Mouse (Mus musculus) intestine, embryonic 15.5 days (tissue): ENCODE measurements around the gene Tbcel. TPM values are rescaled to one million over a fixed set of nuclear protein-coding genes. Genes with fewer than 3 reads are reported as not detected.

Source experiments
- ATAC-seq: fragments of 200-750 bp; cut with Nextera tagmentation; 2 replicates; pipeline ENCODE4 v1.8.0; 2017; ENCODE audit warnings: moderate TSS enrichment, moderate library complexity
- H3K27ac ChIP-seq: fragments of 300-500 bp; sonication (generic); 2 replicates; pipeline ENCODE4 v1.5.1; 2015; ENCODE audit warnings: mild to moderate bottlenecking, inconsistent platforms
- H3K27me3 ChIP-seq: fragments of 300-500 bp; sonication (generic); replicated peaks from 2 replicates; pipeline ENCODE4 v1.6.1; 2015; ENCODE audit warnings: inconsistent platforms
- H3K36me3 ChIP-seq: fragments of 300-500 bp; sonication (generic); 2 replicates; pipeline ENCODE4 v1.6.1; 2015; ENCODE audit warnings: inconsistent platforms
- H3K4me1 ChIP-seq: fragments of 300-500 bp; sonication (generic); replicated peaks from 2 replicates; pipeline ENCODE4 v1.6.1; 2015; ENCODE audit warnings: inconsistent platforms
- H3K4me2 ChIP-seq: fragments of 300-500 bp; sonication (generic); replicated peaks from 2 replicates; pipeline ENCODE4 v1.6.1; 2015; ENCODE audit warnings: mild to moderate bottlenecking, inconsistent platforms
- H3K4me3 ChIP-seq: fragments of 300-500 bp; sonication (generic); replicated peaks from 2 replicates; pipeline ENCODE4 v1.5.1; 2015; ENCODE audit warnings: inconsistent platforms
- H3K9ac ChIP-seq: fragments of 300-500 bp; sonication (generic); 2 replicates; pipeline ENCODE4 v1.6.1; 2015; ENCODE audit warnings: inconsistent platforms
- H3K9me3 ChIP-seq: fragments of 300-500 bp; sonication (generic); 2 replicates; pipeline ENCODE4 v1.6.1; 2016; ENCODE audit warnings: inconsistent platforms
- WGBS: fragments of 180-500 bp; shearing (Covaris S2); methylation state at CpG from one replicate; pipeline ENCODE4 v1.1.7; 2015; 5-methylcytosine and 5-hydroxymethylcytosine counted together
- polyA plus RNA-seq: library from polyadenylated mRNA; unstranded; fragments of >200 nt; fragmentation: Nextera tagmentation; extraction: Ambion mirVana; gene quantifications from 2 replicates; pipeline ENCODE4 v1.2.1, GENCODE M21; 2015

The Tbcel gene
- polyA plus RNA-seq, 1 experiment from 2014 or later = 4.5 TPM

DNA sequence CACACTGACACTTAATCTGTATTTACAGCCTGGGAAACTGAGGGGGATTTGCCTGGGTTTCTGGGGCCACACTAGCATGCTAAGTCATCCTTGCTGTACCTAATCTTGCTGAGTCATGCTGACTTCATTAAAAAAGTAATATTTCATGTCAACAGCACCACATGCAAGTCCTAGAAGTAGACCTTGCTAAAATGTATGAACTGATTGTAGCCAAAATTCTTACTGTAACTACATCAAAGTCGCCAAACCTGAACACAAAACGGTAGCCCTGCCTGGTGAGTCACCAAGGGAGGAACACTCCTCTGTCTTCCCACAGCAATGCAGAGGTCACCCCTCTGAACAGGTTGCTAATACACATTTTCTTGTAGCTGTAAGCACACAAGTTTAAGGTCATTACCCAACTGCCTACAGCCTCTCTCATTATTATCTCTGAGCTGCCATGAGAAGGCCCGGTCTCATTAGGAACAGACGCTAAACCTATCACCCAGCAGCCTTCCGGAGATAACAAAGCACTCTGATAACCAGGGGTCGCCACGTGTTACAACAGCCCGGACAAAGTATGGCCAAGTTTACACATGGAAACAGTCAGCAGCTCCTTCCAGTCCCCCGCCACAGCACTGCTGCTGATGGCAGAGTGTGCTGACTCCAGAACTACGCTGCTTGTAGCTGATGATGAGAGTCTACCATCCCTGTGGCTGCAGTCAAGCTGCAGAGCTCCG, 46.1 kb downstream of the Tbcel start:
- no peak overlapping the region for H3K27ac ChIP-seq
- no peak overlapping the region for H3K4me3 ChIP-seq
- no peaks in the 10 kb centered on the region for H3K9me3 ChIP-seq
- no peak overlapping the region for H3K9ac ChIP-seq
- H3K4me1 ChIP-seq = peaks cover 24% of the 10 kb centered on the region; the same call in 1 of the 2 replicates
- peak; percentile 37 for ATAC-seq
- no peaks in the 10 kb centered on the region for H3K36me3 ChIP-seq
- WGBS = 39% methylated on average over 11 of the region's 11 CpGs
- no peaks in the 10 kb centered on the region for H3K27me3 ChIP-seq
- no peak overlapping the region for H3K4me2 ChIP-seq

DNA sequence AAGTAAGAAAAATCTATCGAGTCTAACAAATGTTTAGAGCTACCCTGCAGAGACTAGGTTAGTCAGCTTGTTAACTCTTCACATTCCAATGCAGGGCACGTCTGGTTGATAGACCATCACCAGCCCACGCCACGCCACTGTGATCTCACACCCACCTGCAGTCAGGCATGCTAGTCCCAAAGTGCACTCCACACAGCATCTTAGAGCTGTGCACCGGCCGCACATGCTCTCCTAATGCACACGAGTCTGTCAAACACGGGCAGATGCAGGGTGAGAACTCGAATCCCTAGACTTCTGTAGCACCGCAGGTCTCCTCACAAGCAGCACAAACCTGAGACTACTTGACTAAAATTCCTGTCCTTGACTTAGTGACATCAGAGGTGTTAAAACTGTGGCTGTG, 47.3 kb downstream of the Tbcel start:
- Histone ChIP-seq H3K9ac (no peak overlapping the region), H3K27ac (no peak overlapping the region), H3K4me1 (peaks cover 24% of the 10 kb centered on the region; the same call in 1 of the 2 replicates), H3K36me3 (no peaks in the 10 kb centered on the region), H3K9me3 (no peaks in the 10 kb centered on the region), H3K27me3 (no peaks in the 10 kb centered on the region), H3K4me3 (no peak overlapping the region), H3K4me2 (no peak overlapping the region)
- no peak for ATAC-seq
- 87% methylated on average over 10 of the region's 10 CpGs for WGBS

DNA sequence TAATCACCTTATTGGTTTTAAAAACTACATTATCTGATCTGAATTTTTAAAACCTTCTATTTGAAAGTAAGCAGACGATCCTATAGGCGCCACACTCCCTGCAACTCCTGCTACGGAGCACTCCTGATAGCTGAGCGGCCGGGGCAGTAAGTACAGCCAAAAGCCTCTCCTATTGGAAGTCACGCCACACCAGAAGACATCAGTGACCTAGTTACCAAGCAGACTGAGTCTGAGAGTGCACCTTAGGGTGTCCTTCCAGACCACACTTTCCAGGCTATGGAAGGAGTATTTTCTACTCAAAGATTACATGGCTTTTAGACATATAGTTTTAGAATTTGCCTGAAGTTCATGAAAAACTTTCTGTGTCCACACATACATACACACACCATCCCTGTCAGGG, 47.9 kb downstream of the Tbcel start:
- Histone ChIP-seq H3K36me3 (no peaks in the 10 kb centered on the region), H3K27me3 (no peaks in the 10 kb centered on the region), H3K4me3 (no peak overlapping the region), H3K4me1 (peaks cover 24% of the 10 kb centered on the region; the same call in 1 of the 2 replicates), H3K9ac (no peak overlapping the region), H3K9me3 (no peaks in the 10 kb centered on the region), H3K4me2 (no peak overlapping the region), H3K27ac (no peak overlapping the region)
- ATAC-seq = no peak
- 86% methylated on average over 6 of the region's 6 CpGs for WGBS

DNA sequence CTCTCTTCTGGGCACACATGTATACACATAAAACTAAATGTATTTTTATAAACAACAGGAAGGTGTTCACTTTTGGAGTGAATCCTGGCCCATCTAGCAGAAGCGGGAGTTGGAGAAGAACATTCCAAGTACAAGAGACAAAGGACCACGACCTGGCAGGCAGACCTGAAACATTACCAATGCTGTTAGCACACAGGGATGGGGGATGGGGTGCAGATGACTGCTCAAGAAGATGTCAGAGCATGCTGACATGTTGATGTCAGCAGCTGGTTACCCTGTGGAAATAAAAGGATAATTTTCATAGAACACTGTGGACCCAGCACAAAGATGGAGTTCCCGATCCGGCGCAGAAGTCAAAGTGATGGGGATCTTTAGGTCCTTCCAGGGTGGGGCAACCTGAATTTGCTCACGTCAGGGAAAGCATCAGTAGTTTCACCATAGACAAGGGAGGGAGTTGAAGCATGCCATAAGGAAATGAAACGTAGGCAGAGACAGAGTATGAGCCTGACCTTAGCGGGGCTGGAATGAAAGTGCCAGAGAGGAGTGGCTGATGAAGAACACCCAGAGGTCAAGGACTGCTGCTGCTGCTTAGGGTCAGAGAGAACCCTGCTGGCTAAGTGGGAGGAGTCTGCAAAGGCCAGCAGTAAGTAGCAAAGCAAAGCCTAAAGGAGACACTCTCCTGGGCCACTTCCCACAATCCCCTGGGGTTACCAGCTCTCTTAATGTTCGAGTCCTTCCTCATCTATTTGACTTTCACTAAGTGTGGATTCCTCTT, 48.7 kb downstream of the Tbcel start:
- ATAC-seq = no peak
- Histone ChIP-seq H3K9me3 (no peaks in the 10 kb centered on the region), H3K4me1 (peaks cover 24% of the 10 kb centered on the region; the same call in 1 of the 2 replicates), H3K4me2 (no peak overlapping the region), H3K36me3 (no peaks in the 10 kb centered on the region), H3K27ac (no peak overlapping the region), H3K9ac (no peak overlapping the region), H3K4me3 (no peak overlapping the region), H3K27me3 (no peaks in the 10 kb centered on the region)
- WGBS = 63% methylated on average over 9 of the region's 9 CpGs

DNA sequence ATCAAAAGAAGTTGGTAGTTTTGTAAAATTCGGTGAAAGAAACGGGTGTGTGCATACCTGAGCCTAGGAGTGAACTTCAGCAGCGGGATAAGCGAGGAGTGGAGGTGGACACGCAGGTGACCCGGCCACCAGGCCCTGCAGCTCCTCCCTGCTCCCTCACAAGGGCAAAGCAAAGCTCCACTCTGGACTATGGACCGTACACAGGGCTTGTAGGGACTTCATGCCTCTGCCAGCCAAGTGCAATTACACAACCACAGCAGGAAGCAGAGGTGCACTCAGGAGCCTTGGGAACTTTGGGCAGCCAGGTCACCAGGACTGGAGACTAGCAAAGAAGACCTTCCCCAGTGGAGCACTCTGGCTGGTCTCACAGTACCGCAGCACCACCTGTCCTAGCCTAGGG, 50.1 kb downstream of the Tbcel start:
- no peaks in the 10 kb centered on the region for H3K36me3 ChIP-seq
- 0 out of 2 replicates have a peak overlapping the region, but pooled peaks have one; percentile 10 for H3K27ac ChIP-seq
- peaks cover 17% of the 10 kb centered on the region; the same call in 1 of the 2 replicates for H3K4me1 ChIP-seq
- 83% methylated on average over 8 of the region's 8 CpGs for WGBS
- no peak overlapping the region for H3K4me2 ChIP-seq
- H3K27me3 ChIP-seq = no peaks in the 10 kb centered on the region
- no peak overlapping the region for H3K9ac ChIP-seq
- ATAC-seq = peak; percentile 93
- H3K9me3 ChIP-seq = no peaks in the 10 kb centered on the region
- H3K4me3 ChIP-seq = no peak overlapping the region

DNA sequence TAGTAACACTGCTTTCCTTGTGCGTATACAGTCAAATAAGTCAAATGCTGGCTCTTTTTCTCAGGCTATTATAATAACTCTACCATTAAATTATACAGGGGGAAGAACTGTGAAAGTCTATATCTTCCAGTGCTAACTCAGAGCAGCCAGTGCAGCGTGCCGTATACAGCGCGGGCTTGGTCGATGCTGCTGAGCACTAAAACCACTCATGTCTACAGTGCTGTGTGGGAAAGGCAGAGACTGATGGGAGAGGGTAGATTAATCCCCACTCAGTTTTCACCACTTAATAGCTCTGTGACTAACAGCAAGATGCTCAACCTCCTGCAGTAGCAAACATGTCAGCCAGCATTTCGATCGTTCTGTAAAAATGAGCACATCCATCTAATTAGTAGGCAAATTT, 53.2 kb downstream of the Tbcel start:
- no peak overlapping the region for H3K4me3 ChIP-seq
- no peaks in the 10 kb centered on the region for H3K9me3 ChIP-seq
- no peak overlapping the region for H3K9ac ChIP-seq

DNA sequence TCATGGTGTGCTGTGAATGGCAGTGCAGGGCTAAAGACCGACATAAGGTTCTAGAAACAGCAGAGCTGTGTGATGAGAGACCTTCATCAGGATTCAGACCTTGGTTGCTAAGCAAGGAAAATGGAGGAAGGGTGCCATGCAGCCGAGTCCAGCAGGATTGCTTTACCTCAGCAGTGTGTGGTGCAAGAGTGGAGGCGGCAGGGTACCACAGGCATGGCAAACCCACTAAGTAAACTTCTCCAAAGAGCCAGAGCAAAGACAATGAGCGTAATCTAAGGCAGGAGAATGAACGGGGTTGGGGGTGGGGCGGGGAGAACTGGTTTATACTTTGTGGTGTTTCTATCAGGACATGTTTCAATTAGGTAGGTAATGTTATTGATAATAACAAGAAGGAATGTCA, 58.6 kb downstream of the Tbcel start:
- no peaks in the 10 kb centered on the region for H3K9me3 ChIP-seq
- H3K4me1 ChIP-seq = no peaks in the 10 kb centered on the region
- H3K9ac ChIP-seq = no peak overlapping the region
- WGBS = 75% methylated on average over 6 of the region's 6 CpGs
- ATAC-seq = no peak
- no peak overlapping the region for H3K4me3 ChIP-seq
- H3K27me3 ChIP-seq = no peaks in the 10 kb centered on the region
- H3K36me3 ChIP-seq = no peaks in the 10 kb centered on the region; the same call in 1 of the 2 replicates
- H3K4me2 ChIP-seq = no peak overlapping the region
- no peak overlapping the region for H3K27ac ChIP-seq

More for the DNA sequence above, 53.2 kb downstream of the Tbcel start:
- Histone ChIP-seq H3K27me3 (no peaks in the 10 kb centered on the region), H3K4me2 (no peak overlapping the region), H3K27ac (no peak overlapping the region), H3K36me3 (no peaks in the 10 kb centered on the region), H3K4me1 (peaks cover 13% of the 10 kb centered on the region; the same call in 1 of the 2 replicates)
- 95% methylated on average over 8 of the region's 8 CpGs for WGBS
- ATAC-seq = no peak

DNA sequence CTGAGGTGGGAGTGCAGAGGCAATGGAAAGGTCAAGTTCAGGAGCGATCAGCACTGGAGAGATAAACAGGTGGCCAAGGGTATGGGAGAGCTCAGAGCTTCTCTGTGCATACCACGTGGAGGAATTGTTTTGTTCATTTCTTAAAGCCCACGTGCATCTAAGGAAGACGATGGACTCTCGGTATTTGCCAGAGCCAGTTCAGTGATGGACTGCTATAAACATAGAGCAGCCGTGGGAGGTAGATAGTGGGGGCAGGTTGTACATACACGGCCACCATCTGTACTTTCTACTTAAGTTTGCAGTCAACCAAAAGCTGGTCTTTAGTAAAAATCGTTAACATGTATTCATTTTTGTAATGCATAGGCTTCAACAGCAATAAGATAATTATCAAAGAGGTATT, 65.5 kb downstream of the Tbcel start:
- Histone ChIP-seq H3K4me3 (no peak overlapping the region), H3K9me3 (no peaks in the 10 kb centered on the region), H3K27ac (no peak overlapping the region), H3K36me3 (peaks cover 7% of the 10 kb centered on the region), H3K9ac (no peak overlapping the region), H3K4me1 (no peaks in the 10 kb centered on the region), H3K27me3 (no peaks in the 10 kb centered on the region), H3K4me2 (no peak overlapping the region)
- WGBS = 65% methylated on average over 8 of the region's 8 CpGs
- no peak for ATAC-seq

DNA sequence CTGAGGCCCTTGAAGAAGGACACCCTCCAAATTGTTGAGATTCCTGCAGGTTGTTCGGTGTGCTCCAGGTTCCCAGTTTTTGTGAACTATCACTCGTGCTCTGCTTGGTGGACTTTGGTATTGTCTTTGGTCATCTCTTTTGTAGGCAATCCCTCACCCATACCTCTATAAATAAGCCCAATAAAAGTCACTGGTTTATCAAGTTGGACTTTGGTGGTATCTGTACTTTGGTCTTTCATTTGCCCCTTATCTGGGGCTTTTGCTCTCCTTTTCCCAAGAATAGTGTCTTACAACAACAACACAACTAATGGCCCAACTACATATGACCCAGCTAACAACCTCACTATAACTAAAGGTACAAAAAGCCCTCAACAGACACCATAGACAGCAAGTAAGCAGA, 66.4 kb downstream of the Tbcel start:
- H3K36me3 ChIP-seq = peaks cover 13% of the 10 kb centered on the region
- H3K4me3 ChIP-seq = no peak overlapping the region
- H3K4me1 ChIP-seq = no peaks in the 10 kb centered on the region
- no peaks in the 10 kb centered on the region for H3K9me3 ChIP-seq
- ATAC-seq = peak; percentile 85
- 64% methylated on average over 2 of the region's 2 CpGs for whole genome bisulfite sequencing
- H3K4me2 ChIP-seq = no peak overlapping the region
- H3K27ac ChIP-seq = no peak overlapping the region
- H3K27me3 ChIP-seq = no peaks in the 10 kb centered on the region
- no peak overlapping the region for H3K9ac ChIP-seq

DNA sequence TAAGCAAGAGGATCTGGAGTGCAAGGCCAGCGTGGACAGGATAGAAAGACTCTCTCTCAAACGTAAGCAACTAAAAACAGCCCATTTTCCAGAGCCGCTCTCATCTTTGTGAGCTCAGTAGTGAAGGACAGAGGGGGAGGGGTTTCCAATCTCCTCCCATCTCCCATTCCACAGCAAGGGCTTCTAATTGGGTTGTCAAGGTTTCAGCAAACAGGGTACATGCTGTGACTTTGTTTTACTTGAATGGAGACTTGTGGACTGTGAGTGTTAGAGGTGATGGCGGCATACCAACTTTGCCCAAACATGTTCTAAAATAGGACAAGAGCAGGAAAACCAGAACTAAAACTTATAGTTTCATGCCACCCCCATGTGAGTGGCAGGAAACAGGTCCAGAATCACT, 68.2 kb downstream of the Tbcel start:
- peaks cover 16% of the 10 kb centered on the region for H3K36me3 ChIP-seq
- whole genome bisulfite sequencing = 69% methylated on average over 4 of the region's 4 CpGs
- H3K9me3 ChIP-seq = no peaks in the 10 kb centered on the region
- H3K27me3 ChIP-seq = no peaks in the 10 kb centered on the region
- H3K4me3 ChIP-seq = no peak overlapping the region
- H3K4me2 ChIP-seq = no peak overlapping the region
- H3K4me1 ChIP-seq = no peaks in the 10 kb centered on the region
- no peak overlapping the region for H3K27ac ChIP-seq
- no peak for ATAC-seq
- no peak overlapping the region for H3K9ac ChIP-seq

DNA sequence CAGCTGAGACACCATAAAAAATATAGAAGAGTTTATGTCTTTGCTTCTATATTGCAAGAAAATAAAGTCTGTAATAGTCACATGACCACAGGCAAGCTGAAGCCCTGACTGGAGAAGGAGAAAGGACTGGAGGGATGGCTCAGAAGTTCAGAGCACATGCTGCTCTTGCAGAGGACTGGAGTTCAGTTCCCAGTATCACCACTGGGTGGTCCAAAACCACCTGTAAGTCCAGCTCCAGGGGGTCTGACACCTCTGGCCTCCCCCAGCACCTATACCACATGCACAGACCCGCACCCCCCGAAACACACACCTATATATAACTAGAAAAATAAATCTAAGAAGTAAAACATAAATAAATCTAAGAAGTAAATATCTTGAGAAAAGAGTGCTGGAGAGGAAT, 75.5 kb downstream of the Tbcel start:
- H3K4me3 ChIP-seq = no peak overlapping the region
- H3K9ac ChIP-seq = no peak overlapping the region
- H3K27ac ChIP-seq = no peak overlapping the region
- no peak overlapping the region for H3K4me2 ChIP-seq
- H3K4me1 ChIP-seq = no peaks in the 10 kb centered on the region
- WGBS = 100% methylated on average over 2 of the region's 2 CpGs
- no peaks in the 10 kb centered on the region for H3K9me3 ChIP-seq
- H3K27me3 ChIP-seq = no peaks in the 10 kb centered on the region
- no peak for ATAC-seq
- peaks cover 18% of the 10 kb centered on the region; the same call in 1 of the 2 replicates for H3K36me3 ChIP-seq

DNA sequence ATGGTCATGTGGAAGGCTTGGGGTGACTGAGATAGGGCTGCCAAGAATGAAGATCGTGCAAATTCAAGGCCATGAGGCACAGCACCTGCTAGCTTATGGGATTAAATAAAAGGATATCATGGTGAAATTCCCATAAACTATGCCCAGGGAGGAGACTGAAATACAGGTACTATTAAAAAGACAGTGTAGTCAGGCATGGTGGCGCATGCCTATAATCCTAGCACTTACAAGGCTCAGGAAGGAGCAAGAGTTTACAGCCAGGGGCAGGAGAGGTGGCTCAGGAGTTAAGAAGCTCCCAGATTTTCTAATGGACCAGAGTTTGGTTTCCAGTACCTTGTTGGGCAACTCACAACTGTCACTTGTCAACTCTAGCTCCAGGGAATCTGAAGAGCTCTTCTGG, 76.0 kb downstream of the Tbcel start:
- ATAC-seq = no peak
- Histone ChIP-seq H3K27ac (no peak overlapping the region), H3K36me3 (peaks cover 14% of the 10 kb centered on the region; the same call in 1 of the 2 replicates), H3K9me3 (no peaks in the 10 kb centered on the region), H3K27me3 (no peaks in the 10 kb centered on the region), H3K4me3 (no peak overlapping the region), H3K4me2 (no peak overlapping the region), H3K4me1 (no peaks in the 10 kb centered on the region), H3K9ac (no peak overlapping the region)
- WGBS = 92% methylated on average over 2 of the region's 2 CpGs
